Mouse (Mus musculus) liver, embryonic 12.5 days (tissue): ENCODE measurements around the gene Gpatch2l. TPM values are rescaled to one million over a fixed set of nuclear protein-coding genes. Genes with fewer than 3 reads are reported as not detected.

ENCODE experiments used
- ATAC-seq: fragments of 200-750 bp; cut with Nextera tagmentation; 2 replicates; pipeline ENCODE4 v1.8.0; 2017; ENCODE audit warnings: moderate number of reproducible peaks, mild to moderate bottlenecking, moderate library complexity
- H3K27ac ChIP-seq: fragments of 300-500 bp; sonication (generic); 2 replicates; pipeline ENCODE4 v1.5.1; 2016; ENCODE audit warnings: mild to moderate bottlenecking
- H3K27me3 ChIP-seq: fragments of 300-500 bp; sonication (generic); replicated peaks from 2 replicates; pipeline ENCODE4 v1.6.1; 2016; ENCODE audit warnings: mild to moderate bottlenecking, moderate library complexity
- H3K36me3 ChIP-seq: fragments of 300-500 bp; sonication (generic); 2 replicates; pipeline ENCODE4 v1.6.1; 2016; ENCODE audit warnings: mild to moderate bottlenecking, moderate library complexity
- H3K4me1 ChIP-seq: fragments of 300-500 bp; sonication (generic); 2 replicates; pipeline ENCODE4 v1.6.1; 2016
- H3K4me2 ChIP-seq: fragments of 300-500 bp; sonication (generic); 2 replicates; pipeline ENCODE4 v1.6.1; 2016; ENCODE audit warnings: mild to moderate bottlenecking, moderate library complexity
- H3K4me3 ChIP-seq: fragments of 300-500 bp; sonication (generic); 2 replicates; pipeline ENCODE4 v1.5.1; 2016; ENCODE audit warnings: mild to moderate bottlenecking, moderate library complexity
- H3K9ac ChIP-seq: fragments of 300-500 bp; sonication (generic); 2 replicates; pipeline ENCODE4 v1.6.1; 2016; ENCODE audit warnings: mild to moderate bottlenecking, moderate library complexity
- H3K9me3 ChIP-seq: fragments of 300-500 bp; sonication (generic); replicated peaks from 2 replicates; pipeline ENCODE4 v1.6.1; 2016; ENCODE audit warnings: mild to moderate bottlenecking, moderate library complexity
- WGBS: fragments of 180-500 bp; shearing (Covaris S2); methylation state at CpG from one replicate; pipeline ENCODE4 v1.1.7; 2016; ENCODE audit not compliant: insufficient replicate concordance; 5-methylcytosine and 5-hydroxymethylcytosine counted together
- polyA plus RNA-seq: library from polyadenylated mRNA; unstranded; fragments of >200 nt; fragmentation: Nextera tagmentation; extraction: Ambion mirVana; gene quantifications from 2 replicates; pipeline ENCODE4 v1.2.1, GENCODE M21; 2016

The Gpatch2l gene
- polyA plus RNA-seq, 1 experiment from 2014 or later, result 7.6 TPM

GRCm38 (mm10) chr12:86336887-86337286, 95.2 kb downstream of the Gpatch2l start:
- Histone ChIP-seq H3K27ac (no peak overlapping the region), H3K27me3 (no peaks in the 10 kb centered on the region), H3K9ac (no peak overlapping the region), H3K4me3 (no peak overlapping the region), H3K36me3 (no peaks in the 10 kb centered on the region), H3K9me3 (no peaks in the 10 kb centered on the region), H3K4me2 (no peak overlapping the region), H3K4me1 (0 out of 2 replicates have a peak, but pooled peaks cover 5% of the 10 kb centered on the region)
- ATAC-seq, result no peak
- WGBS, result 35% methylated on average over 7 of the region's 7 CpGs

Other genes with a start within 250 kb of the Gpatch2l start
- 6.1 and 9.9 TPM in 2 replicates for gene Tgfb3, start 162.8 kb upstream of the Gpatch2l start, polyA plus RNA-seq
- gene Ift43, start 159.3 kb upstream of the Gpatch2l start, polyA plus RNA-seq, result 12.3 and 12.9 TPM in 2 replicates
- 0.07 and 0.17 TPM in 2 replicates for gene Esrrb, start 119.3 kb downstream of the Gpatch2l start, polyA plus RNA-seq